Mouse (Mus musculus): ENCODE measurements around the gene Zyg11b.

The Zyg11b gene

DNA sequence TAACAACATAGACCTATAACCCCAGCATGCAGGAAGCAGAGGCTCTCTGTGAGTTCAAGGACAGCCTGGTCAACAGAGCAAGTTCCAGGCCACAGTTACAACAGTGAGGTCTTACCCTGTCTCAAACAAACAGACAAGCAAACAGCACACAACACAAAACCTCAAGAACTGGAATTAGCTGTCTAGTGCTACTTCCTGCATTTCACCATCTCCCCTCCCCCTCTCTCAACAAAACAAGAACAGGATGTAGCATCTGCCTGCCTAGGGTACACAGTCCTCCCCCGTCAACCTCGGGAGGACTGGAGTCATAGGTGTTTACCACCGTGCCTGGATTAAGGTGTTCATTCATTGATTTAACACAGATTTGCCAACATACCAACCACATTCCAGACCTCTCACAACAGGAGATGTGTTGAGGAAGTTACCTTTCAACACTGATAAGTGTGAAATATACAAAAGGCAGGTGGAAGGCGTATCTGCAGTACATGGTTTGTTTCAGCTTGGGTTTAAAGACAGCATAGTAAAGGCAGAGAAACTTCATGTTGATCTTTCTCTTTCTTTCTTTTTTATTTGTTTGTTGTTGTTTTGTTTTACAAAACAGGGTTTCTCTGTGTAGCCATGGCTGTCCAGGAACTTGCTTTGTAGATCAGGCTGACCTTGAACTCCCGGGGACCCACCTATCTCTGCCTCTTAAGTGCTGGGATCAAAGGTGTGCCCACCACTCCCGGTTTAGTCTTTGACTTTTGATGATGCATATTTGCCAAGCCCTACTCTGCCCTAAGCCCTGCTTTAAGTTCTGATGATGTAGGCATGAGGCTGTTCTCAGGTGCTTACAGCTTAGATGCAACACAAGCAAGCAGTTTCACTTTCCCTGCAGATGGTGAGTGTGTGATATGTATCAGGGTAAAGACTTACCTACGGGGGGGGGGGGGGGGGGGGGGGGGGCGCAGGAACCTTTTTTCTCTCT, 18.0 kb upstream of the Zyg11b start:
- DNase-seq (ENCODE audit: low read depth), result no peak

GRCm38 (mm10) chr4:108317656-108318605, 17.0 kb upstream of the Zyg11b start:
- DNase-seq (ENCODE audit: low read depth), result no peak

DNA sequence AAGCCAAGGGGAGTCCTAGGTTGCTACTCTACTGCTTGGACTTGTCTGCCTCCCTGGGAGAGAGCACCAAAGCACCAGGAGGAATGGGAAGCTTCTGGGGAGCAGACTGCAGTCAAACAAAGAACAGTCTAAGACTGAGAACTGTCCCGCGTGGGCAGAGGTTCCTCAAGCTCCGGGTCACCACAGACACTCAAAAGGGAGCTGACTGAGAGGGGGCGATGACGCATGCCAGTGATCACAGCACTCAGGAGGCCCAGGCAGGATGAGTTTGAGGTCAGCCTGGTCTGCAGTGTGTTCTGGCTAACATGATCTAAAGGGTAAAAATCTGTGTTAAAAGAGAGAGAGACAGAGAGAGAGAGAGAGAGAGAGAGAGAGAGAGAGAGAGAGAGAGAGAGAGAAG, 13.1 kb upstream of the Zyg11b start:
- no peak for DNase-seq (ENCODE audit: low read depth)

GRCm38 (mm10) chr4:108310706-108311105, 9.8 kb upstream of the Zyg11b start:
- no peak for DNase-seq (ENCODE audit: low read depth)

GRCm38 (mm10) chr4:108302296-108302890, 1.5 kb upstream of the Zyg11b start:
- no peak for DNase-seq (ENCODE audit: low read depth)

GRCm38 (mm10) chr4:108300266-108300665, 630 bp downstream of the Zyg11b start:
- peak; percentile 13 for DNase-seq (ENCODE audit: low read depth)

DNA sequence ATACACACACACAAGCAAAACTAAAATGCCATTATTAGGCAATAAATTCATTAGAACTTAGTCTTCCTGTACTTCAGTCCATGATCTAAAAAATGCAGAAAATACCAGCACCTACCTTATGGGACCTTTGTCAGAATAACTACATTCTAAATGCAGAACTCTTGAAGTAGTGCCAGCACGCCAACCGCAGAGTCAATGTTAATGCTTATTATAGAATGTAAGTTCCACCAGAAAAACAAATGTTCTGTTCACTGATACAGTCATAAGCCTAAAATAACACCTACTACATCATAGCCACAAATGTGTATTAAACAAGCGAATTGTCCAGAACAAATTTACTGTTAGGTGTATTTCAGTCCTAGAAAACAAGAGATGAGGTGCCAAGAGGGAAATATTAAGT, 23.9 kb downstream of the Zyg11b start:
- DNase-seq (ENCODE audit: low read depth), result no peak

DNA sequence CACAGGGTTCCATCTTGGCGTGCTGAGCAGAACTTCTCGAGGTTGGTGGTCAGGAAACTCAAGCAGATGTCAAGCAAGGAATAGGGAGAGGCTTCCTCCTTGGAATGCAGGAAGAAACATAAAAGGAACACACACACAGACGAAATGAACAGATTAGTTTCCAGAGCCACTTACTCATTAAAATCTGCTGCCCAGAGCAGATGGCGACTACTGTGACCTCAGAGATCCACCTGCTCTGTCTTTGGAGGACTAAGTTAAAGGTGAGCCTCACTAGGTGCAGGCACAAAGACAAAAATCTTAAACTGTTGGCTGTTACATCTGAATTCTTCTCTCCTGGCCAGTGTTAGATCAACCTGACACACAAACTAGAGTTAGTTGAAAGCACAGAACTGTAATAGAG, 28.6 kb downstream of the Zyg11b start:
- no peak for DNase-seq (ENCODE audit: low read depth)

GRCm38 (mm10) chr4:108265774-108266173, 35.1 kb downstream of the Zyg11b start:
- no peak for DNase-seq (ENCODE audit: low read depth)

DNA sequence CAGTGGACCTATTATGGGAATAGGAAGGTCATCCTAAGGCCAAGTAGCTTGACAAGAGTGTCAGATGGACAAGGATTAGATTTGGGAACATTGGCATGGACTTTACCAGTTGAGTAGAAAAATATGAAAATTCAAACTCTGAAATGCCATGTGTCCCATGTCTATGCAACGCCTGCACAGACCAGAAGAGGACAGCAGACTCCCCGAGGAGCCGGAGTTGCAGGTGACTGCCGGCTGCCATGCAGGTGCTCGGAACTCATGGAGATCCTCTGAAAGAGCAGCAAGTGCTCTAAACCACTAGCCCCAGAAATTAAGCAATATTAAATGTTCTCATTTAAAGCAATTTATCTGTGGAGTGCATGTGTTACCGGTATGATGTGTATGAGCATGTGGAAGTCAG, 47.6 kb downstream of the Zyg11b start:
- no peak for DNase-seq (ENCODE audit: low read depth)

DNA sequence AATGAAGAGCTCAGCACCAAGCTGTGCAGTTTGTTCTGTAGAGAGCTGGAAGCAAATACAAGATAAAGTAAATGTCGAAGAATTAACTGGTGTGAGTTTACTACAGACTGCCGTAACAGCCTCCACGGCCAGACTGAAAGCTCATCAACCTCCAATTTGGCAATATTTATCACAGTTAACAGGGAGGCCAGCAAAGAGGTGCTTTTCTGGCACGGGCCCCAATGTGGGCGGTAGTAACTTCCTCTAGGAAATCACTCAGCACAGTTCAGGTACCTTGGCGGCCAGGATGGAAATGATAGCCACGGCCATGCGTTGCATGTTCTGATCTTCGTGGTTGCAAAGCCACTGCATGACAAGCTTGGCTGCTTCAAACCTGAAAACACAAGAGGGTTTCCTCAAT, 50.4 kb downstream of the Zyg11b start:
- no peak for DNase-seq (ENCODE audit: low read depth)

GRCm38 (mm10) chr4:108249314-108249713, 51.6 kb downstream of the Zyg11b start:
- DNase-seq (ENCODE audit: low read depth), result no peak

- DNase-seq (ENCODE audit: low read depth), result no peak
Measured at GRCm38 (mm10) chr4:108233654-108234053, 67.2 kb downstream of the Zyg11b start.

DNA sequence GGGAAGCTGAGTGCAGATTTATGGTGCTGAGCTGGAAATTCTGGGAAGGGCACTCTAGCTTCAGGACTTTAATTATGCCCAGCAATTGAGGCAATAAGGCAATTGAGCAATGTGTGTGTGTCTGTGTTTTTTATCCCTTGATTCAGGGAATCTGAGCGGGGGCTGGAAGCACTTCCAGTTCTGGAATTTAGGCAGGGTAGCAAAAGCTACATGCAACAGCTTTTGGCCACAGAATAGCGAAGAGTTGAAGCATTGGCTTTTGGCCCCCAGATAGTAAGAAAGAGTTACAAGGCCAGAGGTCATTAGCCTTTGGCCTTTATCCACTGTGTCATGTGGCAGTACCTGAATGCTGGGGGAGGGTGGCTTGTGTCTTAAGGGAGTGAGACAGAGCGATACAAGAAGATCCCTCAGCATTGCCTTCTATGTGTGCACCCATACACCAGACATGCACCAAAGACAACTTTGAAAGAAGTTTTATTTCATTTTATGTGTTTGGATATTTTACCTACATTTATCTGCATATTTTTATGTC, 75.5 kb downstream of the Zyg11b start:
- DNase-seq (ENCODE audit: low read depth), result no peak

DNA sequence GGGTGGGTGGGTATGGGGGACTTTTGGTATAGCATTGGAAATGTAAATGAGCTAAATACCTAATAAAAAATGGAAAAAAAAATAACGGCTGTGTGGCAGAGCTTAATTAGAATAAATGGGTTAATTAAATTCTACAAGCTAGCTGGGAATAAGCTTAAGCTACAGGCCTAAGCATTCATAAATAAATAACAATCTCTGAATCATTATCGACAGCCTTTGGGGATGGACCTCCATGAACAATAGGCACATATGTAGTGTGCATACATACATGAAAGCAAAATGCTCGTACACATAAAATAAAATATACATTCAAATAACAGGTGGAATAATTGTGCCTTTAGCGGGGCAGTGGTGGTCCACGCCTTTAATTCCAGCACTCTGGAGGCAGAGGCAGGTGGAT, 78.4 kb downstream of the Zyg11b start:
- no peak for DNase-seq (ENCODE audit: low read depth)

- no peak for DNase-seq (ENCODE audit: low read depth)
Measured at GRCm38 (mm10) chr4:108219019-108219418, 81.9 kb downstream of the Zyg11b start.

DNA sequence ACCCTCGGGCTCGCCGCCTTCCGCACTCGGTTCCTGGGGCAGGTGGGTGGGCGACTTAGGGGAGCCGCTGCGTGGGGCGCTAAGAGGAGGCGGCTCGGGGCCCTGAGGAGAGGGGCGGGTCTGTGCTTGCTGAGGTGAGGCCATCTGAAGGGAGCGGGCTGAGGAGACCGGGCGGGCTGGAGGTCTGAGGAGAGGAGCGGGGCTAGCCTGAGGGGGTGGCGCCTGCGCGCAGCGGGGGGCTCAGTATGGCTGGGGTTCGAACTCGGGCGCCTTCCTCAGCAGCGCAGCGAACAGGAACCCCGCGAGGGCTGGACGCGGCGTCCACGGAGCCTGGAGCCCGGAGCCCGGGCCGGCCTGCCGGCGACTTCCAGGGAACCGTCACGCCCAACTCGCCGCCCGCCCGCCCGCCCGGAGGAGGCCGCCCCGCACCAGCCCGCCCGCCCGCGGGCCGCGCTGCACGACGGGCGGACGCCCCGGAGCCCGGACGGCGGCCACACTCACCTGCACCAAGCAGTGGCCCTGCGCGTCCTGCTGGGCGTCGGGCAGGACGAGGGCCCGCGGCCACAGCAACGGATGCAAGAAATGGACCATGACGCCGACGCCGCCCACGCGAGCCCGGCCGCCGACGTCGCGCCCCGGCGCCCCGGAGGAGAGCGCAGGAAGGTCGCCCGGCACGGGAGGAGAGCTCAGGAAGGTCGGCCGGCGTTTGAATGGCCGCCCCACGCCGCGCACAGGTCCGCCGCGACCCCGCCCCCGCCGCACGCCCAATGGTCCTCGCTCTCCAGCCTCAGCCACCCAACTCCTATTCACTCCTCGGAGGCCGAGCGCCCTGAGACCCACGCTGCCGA, 83.3 kb downstream of the Zyg11b start, which contains the start of gene Zyg11a:
Zyg11a (minus strand) TSS at position 717 of the 848 bp plus-strand sequence.
- no peak for DNase-seq (ENCODE audit: low read depth)

- no peak for DNase-seq (ENCODE audit: low read depth)
Measured at GRCm38 (mm10) chr4:108213023-108213422, 87.9 kb downstream of the Zyg11b start.

- DNase-seq (ENCODE audit: low read depth), result no peak
Measured at GRCm38 (mm10) chr4:108204629-108205028, 96.3 kb downstream of the Zyg11b start.

GRCm38 (mm10) chr4:108199236-108199635, 101.7 kb downstream of the Zyg11b start:
- DNase-seq (ENCODE audit: low read depth), result no peak

DNA sequence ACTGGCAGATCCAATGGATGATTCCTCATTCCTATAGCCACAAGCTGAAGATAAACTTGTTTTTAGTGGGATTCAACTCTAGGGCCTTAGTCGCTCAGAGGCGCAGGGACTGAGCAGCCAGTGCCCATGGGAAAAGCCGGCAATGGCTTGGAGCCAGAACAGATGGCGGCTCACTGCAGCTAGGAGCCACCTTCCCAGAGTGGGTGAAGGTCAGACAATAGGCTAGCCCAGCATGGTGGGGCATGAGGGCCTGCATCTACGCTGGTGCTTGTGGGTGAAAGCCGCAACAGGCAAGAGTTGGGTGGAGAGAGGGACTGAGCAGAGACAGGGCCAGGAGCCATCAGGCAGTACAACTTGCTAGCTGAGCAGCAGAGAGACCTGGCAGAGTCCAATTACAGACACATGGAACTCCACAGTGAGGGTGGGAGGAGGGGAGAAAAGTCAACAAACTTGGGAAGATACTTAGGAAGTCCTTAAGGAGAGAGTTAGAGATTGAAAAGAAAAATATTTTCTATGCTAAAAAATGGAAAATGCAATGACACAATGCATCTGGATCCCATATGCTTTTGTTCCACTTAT, 104.5 kb downstream of the Zyg11b start:
- no peak for DNase-seq (ENCODE audit: low read depth)
